ENCODE assay signal across 7 mouse cellular contexts in the genomic region with DNA sequence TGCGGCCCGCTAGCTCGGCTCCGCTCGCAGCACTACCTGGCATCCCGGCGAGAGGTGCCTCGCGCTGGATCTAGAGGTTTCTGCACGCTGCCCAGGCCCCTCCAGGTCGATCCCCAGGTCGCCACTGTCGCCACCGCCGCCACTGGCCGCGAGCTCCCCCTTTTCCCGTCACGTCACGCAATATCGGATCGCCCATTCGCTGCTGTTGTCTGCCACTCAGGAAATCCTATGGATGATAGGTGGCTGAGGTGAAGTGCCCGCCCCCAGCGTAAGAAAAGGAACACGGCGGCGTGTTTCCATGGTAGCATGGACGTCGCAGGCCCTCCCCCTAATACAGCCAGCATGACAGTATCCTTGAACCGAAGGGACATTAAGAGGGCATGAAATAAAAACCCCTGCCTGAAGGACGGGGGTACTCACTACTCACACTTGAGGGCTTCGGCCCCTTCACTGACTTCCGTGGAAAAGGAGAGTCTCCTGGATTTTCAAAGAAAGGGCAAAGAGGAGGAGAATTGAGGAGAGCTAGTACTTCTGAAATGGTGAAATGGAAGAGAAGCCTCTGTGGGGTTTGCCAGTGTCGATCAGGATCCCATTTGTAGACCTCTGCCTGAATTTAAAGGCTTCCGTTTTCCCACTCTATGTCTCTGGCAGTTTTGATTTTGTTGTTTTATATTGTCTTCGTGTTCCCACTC. TPM values are rescaled to one million over a fixed set of nuclear protein-coding genes. Genes with fewer than 3 reads are reported as not detected.
DNase-seq lines count a peak whose midpoint lies in the region; ATAC-seq lines count a peak whose summit lies in the region.

TSS of gene Trp53bp1 (minus strand) at position 172 of the 692 bp plus-strand sequence.

- H3K27me3 ChIP-seq in embryonic facial prominence, embryonic 11.5 days (ENCODE audit: control insufficient read depth, insufficient read depth, low read length), result no peaks in the 10 kb centered on the region
- H3K27me3 ChIP-seq in limb, embryonic 10.5 days (ENCODE audit: low read depth, poor library complexity, severe bottlenecking), result no peaks in the 10 kb centered on the region
- no peaks in the 10 kb centered on the region for H3K27me3 ChIP-seq in midbrain, embryonic 13.5 days

- H3K9me3 ChIP-seq in embryonic facial prominence, embryonic 11.5 days (replicated peaks; ENCODE audit: control insufficient read depth, low read length), result no peaks in the 10 kb centered on the region
- H3K9me3 ChIP-seq in limb, embryonic 10.5 days (replicated peaks), result no peaks in the 10 kb centered on the region
- H3K9me3 ChIP-seq in midbrain, embryonic 13.5 days, result no peaks in the 10 kb centered on the region

- H3K4me2 ChIP-seq in embryonic facial prominence, embryonic 11.5 days (ENCODE audit: low read depth, low read length), result peak within 1 kb of the TSS; percentile 52
- peak within 1 kb of the TSS; percentile 79 for H3K4me2 ChIP-seq in midbrain, embryonic 13.5 days (replicated peaks)

- H3K4me1 ChIP-seq in embryonic facial prominence, embryonic 11.5 days (ENCODE audit: control insufficient read depth, insufficient read depth, low read length), result no peaks in the 10 kb centered on the region
- H3K4me1 ChIP-seq in limb, embryonic 10.5 days, result peaks cover 27% of the 10 kb centered on the region
- peaks cover 51% of the 10 kb centered on the region for H3K4me1 ChIP-seq in midbrain, embryonic 13.5 days (replicated peaks)

- H3K4me3 ChIP-seq in embryonic facial prominence, embryonic 11.5 days (ENCODE audit: low read depth, low read length), result peak within 1 kb of the TSS; percentile 95
- peak within 1 kb of the TSS; percentile 98 for H3K4me3 ChIP-seq in limb, embryonic 10.5 days
- H3K4me3 ChIP-seq in midbrain, embryonic 13.5 days (replicated peaks), result peak within 1 kb of the TSS; percentile 84

- peak within 1 kb of the TSS; percentile 91 for H3K27ac ChIP-seq in embryonic facial prominence, embryonic 11.5 days (replicated peaks; ENCODE audit: low read depth, low read length)
- H3K27ac ChIP-seq in limb, embryonic 10.5 days, result peak within 1 kb of the TSS; percentile 98
- peak within 1 kb of the TSS; percentile 99 for H3K27ac ChIP-seq in midbrain, embryonic 13.5 days

- peak; percentile 97 for DNase-seq in adrenal gland, postnatal 14 days
- DNase-seq in embryonic facial prominence, embryonic 11.5 days (ENCODE audit: low spot score), result peak; percentile 96
- peak; percentile 97 for DNase-seq in kidney, adult 11 months
- DNase-seq in limb, embryonic 10.5 days (ENCODE audit: low spot score), result peak; percentile 91
- peak; percentile 85 for DNase-seq in spleen, adult 12 weeks (ENCODE audit: low spot score)

- peak within 1 kb of the TSS; percentile 92 for H3K9ac ChIP-seq in embryonic facial prominence, embryonic 11.5 days (replicated peaks; ENCODE audit: low read length)
- H3K9ac ChIP-seq in midbrain, embryonic 13.5 days (replicated peaks), result peak within 1 kb of the TSS; percentile 91

- peaks cover 6% of the 10 kb centered on the region; the same call in 1 of the 2 replicates for H3K36me3 ChIP-seq in embryonic facial prominence, embryonic 11.5 days (replicated peaks; ENCODE audit: control insufficient read depth, insufficient read depth, low read depth, low read length)
- H3K36me3 ChIP-seq in limb, embryonic 10.5 days, result peaks cover 40% of the 10 kb centered on the region
- H3K36me3 ChIP-seq in midbrain, embryonic 13.5 days, result peaks cover 36% of the 10 kb centered on the region

- ATAC-seq in embryonic facial prominence, embryonic 11.5 days (replicated peaks; ENCODE audit: insufficient number of reproducible peaks, low FRiP score, low TSS enrichment, low read depth), result peak; percentile 98
- ATAC-seq in granulocyte monocyte progenitor cell, adult 5-6 weeks (replicated peaks; ENCODE audit: poor library complexity, severe bottlenecking), result peak; percentile 100
- ATAC-seq in midbrain, embryonic 13.5 days, result peak; percentile 99

- WGBS in embryonic facial prominence, embryonic 11.5 days, result under 1% methylated on average over 37 of the region's 37 CpGs
- WGBS in limb, embryonic 10.5 days, result 1% methylated on average over 37 of the region's 37 CpGs
- WGBS in midbrain, embryonic 13.5 days, result under 1% methylated on average over 37 of the region's 37 CpGs

RNA-seq across cellular contexts. Expression of gene Trp53bp1, which starts in this region (rescaled TPM):
- 58.6 and 59.9 TPM in 2 replicates for total RNA-seq in adrenal gland, postnatal 14 days (2021)
- 84.7 and 88.7 TPM in 2 replicates for polyA plus RNA-seq in embryonic facial prominence, embryonic 11.5 days (2014; fragmentation: Nextera tagmentation; extraction: Ambion mirVana)
- total RNA-seq in granulocyte monocyte progenitor cell, adult 5-6 weeks (2014; fragmentation: Nextera tagmentation), result 30.9 and 43.3 TPM in 2 replicates
- total RNA-seq in granulocyte monocyte progenitor cell, adult 5-6 weeks (2017), result 33.3 and 43.6 TPM in 2 replicates
- 116 and 135 TPM in 2 replicates for polyA plus RNA-seq in limb, embryonic 10.5 days (2016; fragmentation: Nextera tagmentation; extraction: Ambion mirVana)
- 212 and 229 TPM in 2 replicates for polyA plus RNA-seq in midbrain, embryonic 13.5 days (2015; fragmentation: Nextera tagmentation; extraction: Ambion mirVana)

Comparison
In these comparisons a context has a peak if more than half of its experiments do, and no peak if none do; other contexts are left out.
1. Peak in every context shown above with its lines: DNase-seq, ATAC-seq, H3K4me3 ChIP-seq and H3K27ac ChIP-seq.